Mouse (Mus musculus) c-Kit-negative CD71-positive TER-119-positive erythroid progenitor cells, embryonic 14.5 days (primary cell): ENCODE measurements around the gene Hyal3.

Source experiments
- DNase-seq: peaks from one replicate; pipeline ENCODE4 v3.0.0-alpha.2; 2013; ENCODE audit warnings: low read depth, low spot score

Gene Hyal3

DNA sequence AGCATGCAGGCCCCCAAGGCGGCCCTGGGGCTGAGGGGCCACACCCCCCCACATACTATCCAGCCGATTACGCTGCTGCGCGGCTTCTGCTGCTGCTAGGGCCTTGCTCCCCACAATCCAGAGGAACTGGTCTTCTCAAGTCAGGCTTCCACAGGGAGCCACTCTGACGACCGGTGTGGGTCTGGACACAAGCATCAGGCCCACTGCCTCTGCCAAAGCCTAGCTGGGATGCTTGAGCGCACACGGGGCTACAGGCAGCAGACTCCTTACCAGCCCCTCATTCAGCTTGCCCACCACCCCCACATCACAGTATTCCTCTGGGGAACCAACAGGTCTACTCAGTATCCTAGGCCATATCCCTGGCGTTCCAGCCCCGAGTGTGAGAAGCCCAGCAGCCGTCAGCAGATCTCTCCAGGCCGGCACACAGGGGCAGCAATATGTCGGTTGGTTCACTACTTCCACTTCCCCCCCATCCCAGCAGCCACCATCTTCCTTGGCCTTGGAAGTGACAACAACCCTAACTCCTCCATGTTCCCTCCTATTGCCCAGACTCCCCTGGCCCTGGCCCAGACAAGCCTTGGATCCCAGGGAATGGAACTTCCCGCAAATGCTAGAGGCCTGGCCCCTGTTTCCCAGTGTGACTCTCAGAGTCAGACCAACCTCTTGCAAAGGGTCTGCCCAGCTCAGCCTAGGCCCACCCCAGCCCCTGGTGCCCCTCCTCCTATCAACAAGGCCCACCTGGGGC is 53.2 kb downstream of the Hyal3 start:
- DNase-seq, result no peak

DNA sequence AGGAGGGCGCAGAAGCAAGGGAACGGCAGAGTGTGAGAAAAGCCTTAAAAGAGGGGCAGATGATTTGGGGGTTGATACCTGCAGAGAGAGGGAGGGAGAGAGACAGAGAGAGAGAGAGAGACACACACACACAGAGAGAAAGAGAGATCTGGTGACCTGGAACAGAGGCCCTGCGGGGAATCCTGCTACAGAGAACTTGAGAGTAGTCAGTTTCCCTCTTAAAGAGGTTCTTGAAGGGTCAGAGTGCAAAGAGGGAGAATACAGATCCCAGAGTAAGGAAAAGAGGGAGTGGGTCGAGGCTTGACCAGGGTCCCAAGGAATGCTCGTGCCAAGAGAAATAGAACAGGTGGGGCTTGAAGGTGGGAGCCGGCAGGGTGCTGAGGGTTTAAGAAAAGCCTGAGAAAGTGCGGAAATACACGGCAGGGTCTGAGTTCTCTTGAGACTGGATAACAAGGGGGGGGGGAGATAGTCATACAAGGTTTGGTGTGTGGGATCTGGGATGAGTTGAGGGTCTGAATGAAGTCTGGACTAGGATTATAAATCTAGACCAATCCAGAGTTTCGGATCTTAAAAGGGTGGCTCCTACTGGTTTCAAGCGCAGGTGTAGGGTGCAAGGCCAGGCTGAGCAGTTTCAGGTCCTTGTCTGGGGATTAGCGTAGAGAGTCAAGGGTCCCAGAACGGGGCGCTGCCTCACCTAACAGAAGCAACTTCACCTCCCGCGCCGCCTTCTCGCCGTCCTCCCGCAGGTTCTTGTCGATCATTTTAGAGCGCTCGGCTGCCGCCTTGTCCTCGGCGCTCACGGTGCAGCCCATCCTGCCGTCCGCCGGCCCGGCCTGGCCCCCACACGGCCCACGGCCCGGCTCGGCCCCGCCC is 54.0 kb downstream of the Hyal3 start:
- DNase-seq, result no peak

DNA sequence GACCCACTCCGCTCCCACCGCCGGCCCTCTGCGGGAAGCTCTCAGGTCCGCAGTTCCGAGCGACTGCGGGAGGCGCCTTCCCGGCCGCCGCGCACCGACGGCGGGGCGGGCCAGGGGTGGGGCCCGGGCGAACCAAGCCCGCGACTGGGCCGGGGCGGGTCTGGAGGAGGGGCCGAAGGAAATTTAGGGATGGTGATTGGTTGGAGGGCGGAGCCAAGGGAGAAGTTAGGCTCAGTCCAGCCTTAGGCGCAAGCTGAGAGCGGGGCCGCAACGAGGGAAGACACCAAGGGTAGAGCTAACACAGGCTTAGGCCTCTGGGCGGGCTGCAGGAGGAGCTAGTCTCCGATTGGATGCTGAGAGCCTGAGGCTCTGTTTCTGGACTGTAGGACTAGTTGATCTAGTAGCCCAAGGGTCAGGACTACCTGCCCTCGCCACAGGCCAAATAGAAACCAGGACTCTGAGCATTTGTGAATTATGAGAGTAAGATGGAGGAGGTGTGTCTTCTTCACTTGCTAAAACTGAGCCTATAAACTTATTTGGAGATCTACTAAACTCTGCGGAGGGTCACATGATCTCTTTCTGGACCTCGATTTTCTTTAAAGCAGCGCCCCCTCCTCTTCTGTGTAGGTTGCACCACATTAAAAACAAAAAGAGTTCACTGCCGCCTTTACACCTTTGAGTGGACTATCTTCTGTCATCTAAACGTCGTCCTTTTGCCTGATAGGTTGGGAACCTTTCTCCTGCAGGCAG is 54.8 kb downstream of the Hyal3 start, which contains the start of gene Gnai2:
TSS of gene Gnai2 (minus strand) at position 89 of the 750 bp plus-strand sequence.
- DNase-seq, result peak; percentile 96
